Mouse (Mus musculus) lung, embryonic 15.5 days (tissue): ENCODE results near the gene Thra. TPM values are rescaled to one million over a fixed set of nuclear protein-coding genes. Genes with fewer than 3 reads are reported as not detected.
"Not testable (repeated sequence)": the region's sequence is repeated elsewhere in the genome, so short reads cannot be mapped to it uniquely, and the experiment has no call there.

Source experiments
- ATAC-seq: fragments of 200-750 bp; cut with Nextera tagmentation; 2 replicates; pipeline ENCODE4 v1.8.0; 2017; ENCODE audit warnings: moderate number of reproducible peaks, borderline replicate concordance; ENCODE audit not compliant: low FRiP score, low TSS enrichment; ENCODE audit errors: extremely low read depth
- H3K27ac ChIP-seq: fragments of 300-500 bp; sonication (generic); 2 replicates; pipeline ENCODE4 v1.5.1; 2015; ENCODE audit warnings: moderate library complexity, mild to moderate bottlenecking, inconsistent platforms
- H3K27me3 ChIP-seq: fragments of 300-500 bp; sonication (generic); 2 replicates; pipeline ENCODE4 v1.6.1; 2015; ENCODE audit warnings: inconsistent platforms
- H3K36me3 ChIP-seq: fragments of 300-500 bp; sonication (generic); 2 replicates; pipeline ENCODE4 v1.6.1; 2015; ENCODE audit warnings: inconsistent platforms
- H3K4me1 ChIP-seq: fragments of 300-500 bp; sonication (generic); 2 replicates; pipeline ENCODE4 v1.6.1; 2015; ENCODE audit warnings: inconsistent platforms
- H3K4me2 ChIP-seq: fragments of 300-500 bp; sonication (generic); 2 replicates; pipeline ENCODE4 v1.6.1; 2015; ENCODE audit warnings: inconsistent platforms, mild to moderate bottlenecking, moderate library complexity
- H3K4me3 ChIP-seq: fragments of 300-500 bp; sonication (generic); 2 replicates; pipeline ENCODE4 v1.5.1; 2015; ENCODE audit warnings: mild to moderate bottlenecking, inconsistent platforms
- H3K9ac ChIP-seq: fragments of 300-500 bp; sonication (generic); 2 replicates; pipeline ENCODE4 v1.6.1; 2015; ENCODE audit warnings: inconsistent platforms
- H3K9me3 ChIP-seq: fragments of 300-500 bp; sonication (generic); 2 replicates; pipeline ENCODE4 v1.6.1; 2016; ENCODE audit warnings: inconsistent platforms
- WGBS: fragments of 180-500 bp; shearing (Covaris S2); methylation state at CpG from one replicate; pipeline ENCODE4 v1.1.7; 2015; 5-methylcytosine and 5-hydroxymethylcytosine counted together
- polyA plus RNA-seq: library from polyadenylated mRNA; unstranded; fragments of >200 nt; fragmentation: Nextera tagmentation; extraction: Ambion mirVana; gene quantifications from 2 replicates; pipeline ENCODE4 v1.2.1, GENCODE M21; 2015

Thra gene
- polyA plus RNA-seq, 1 experiment from 2014 or later: 35.6 TPM

GRCm38 (mm10) chr11:98721458-98722226 lies 18.8 kb upstream of the Thra start:
- H3K4me1 ChIP-seq: peaks cover 51% of the 10 kb centered on the region
- peak overlapping the region; percentile 72 for H3K27ac ChIP-seq
- peaks cover 13% of the 10 kb centered on the region for H3K36me3 ChIP-seq
- no peaks in the 10 kb centered on the region for H3K27me3 ChIP-seq
- no peaks in the 10 kb centered on the region for H3K9me3 ChIP-seq
- peak; percentile 76 for ATAC-seq
- H3K9ac ChIP-seq: no peak overlapping the region
- H3K4me2 ChIP-seq: 0 out of 2 replicates have a peak overlapping the region, but pooled peaks have one; percentile 0
- no peak overlapping the region for H3K4me3 ChIP-seq
- WGBS: 28% methylated on average over 24 of the region's 24 CpGs

- H3K9me3 ChIP-seq: no peaks in the 10 kb centered on the region
- ATAC-seq: no peak
- H3K27ac ChIP-seq: peak overlapping the region; percentile 72; the same call in 1 of the 2 replicates
- WGBS: 56% methylated on average over 7 of the region's 7 CpGs
- H3K36me3 ChIP-seq: peaks cover 25% of the 10 kb centered on the region
- H3K4me3 ChIP-seq: no peak overlapping the region
- peaks cover 47% of the 10 kb centered on the region for H3K4me1 ChIP-seq
- H3K4me2 ChIP-seq: no peak overlapping the region
- H3K27me3 ChIP-seq: no peaks in the 10 kb centered on the region
- no peak overlapping the region for H3K9ac ChIP-seq
Measured at GRCm38 (mm10) chr11:98723098-98723497, 17.3 kb upstream of the Thra start.

- ATAC-seq: no peak
- H3K36me3 ChIP-seq: peaks cover 25% of the 10 kb centered on the region
- no peaks in the 10 kb centered on the region for H3K9me3 ChIP-seq
- H3K27ac ChIP-seq: no peak overlapping the region
- 93% methylated on average over 15 of the region's 15 CpGs for WGBS
- no peak overlapping the region for H3K4me3 ChIP-seq
- no peak overlapping the region for H3K9ac ChIP-seq
- H3K27me3 ChIP-seq: no peaks in the 10 kb centered on the region
- H3K4me2 ChIP-seq: no peak overlapping the region
- H3K4me1 ChIP-seq: peaks cover 35% of the 10 kb centered on the region
Measured at GRCm38 (mm10) chr11:98725926-98726506, 14.4 kb upstream of the Thra start.

- peaks cover 24% of the 10 kb centered on the region for H3K36me3 ChIP-seq
- peak within 1 kb of the TSS; percentile 59 for H3K9ac ChIP-seq
- no peaks in the 10 kb centered on the region for H3K27me3 ChIP-seq
- 0 out of 2 replicates have a peak, but pooled peaks cover 2% of the 10 kb centered on the region for H3K9me3 ChIP-seq
- H3K4me2 ChIP-seq: peak within 1 kb of the TSS; percentile 71
- WGBS: under 1% methylated on average over 16 of the region's 16 CpGs
- peak within 1 kb of the TSS; percentile 54 for H3K4me3 ChIP-seq
- H3K27ac ChIP-seq: peak within 1 kb of the TSS; percentile 30
- peaks cover 15% of the 10 kb centered on the region for H3K4me1 ChIP-seq
- ATAC-seq: peak; percentile 83; the same call in 1 of the 2 replicates
Measured at GRCm38 (mm10) chr11:98729119-98729588, 11.3 kb upstream of the Thra start, which contains the start of gene Med24. Gene Med24, minus strand, starts transcription at chr11:98729435.

GRCm38 (mm10) chr11:98730727-98731126 lies 9.7 kb upstream of the Thra start:
- Histone ChIP-seq H3K9me3 (0 out of 2 replicates have a peak, but pooled peaks cover 4% of the 10 kb centered on the region), H3K27me3 (no peaks in the 10 kb centered on the region), H3K9ac (no peak overlapping the region), H3K4me3 (no peak overlapping the region), H3K4me2 (no peak overlapping the region), H3K36me3 (peaks cover 19% of the 10 kb centered on the region), H3K27ac (peak overlapping the region; percentile 29; the same call in 1 of the 2 replicates), H3K4me1 (peaks cover 15% of the 10 kb centered on the region)
- no peak for ATAC-seq
- 47% methylated on average over 4 of the region's 4 CpGs for WGBS

GRCm38 (mm10) chr11:98731134-98731533 lies 9.3 kb upstream of the Thra start:
- 38% methylated on average over 5 of the region's 5 CpGs for WGBS
- Histone ChIP-seq H3K4me1 (peaks cover 15% of the 10 kb centered on the region), H3K4me3 (no peak overlapping the region), H3K9me3 (0 out of 2 replicates have a peak, but pooled peaks cover 4% of the 10 kb centered on the region), H3K36me3 (peaks cover 15% of the 10 kb centered on the region), H3K27me3 (no peaks in the 10 kb centered on the region), H3K27ac (peak overlapping the region; percentile 29; the same call in 1 of the 2 replicates), H3K4me2 (no peak overlapping the region), H3K9ac (no peak overlapping the region)
- ATAC-seq: peak; percentile 32; the same call in 1 of the 2 replicates

- no peak overlapping the region for H3K9ac ChIP-seq
- ATAC-seq: no peak
- no peak overlapping the region for H3K27ac ChIP-seq
- H3K4me1 ChIP-seq: 0 out of 2 replicates have a peak, but pooled peaks cover 10% of the 10 kb centered on the region
- 0 out of 2 replicates have a peak, but pooled peaks cover 4% of the 10 kb centered on the region for H3K9me3 ChIP-seq
- no peaks in the 10 kb centered on the region for H3K27me3 ChIP-seq
- WGBS: 73% methylated on average over 3 of the region's 3 CpGs
- no peak overlapping the region for H3K4me3 ChIP-seq
- H3K36me3 ChIP-seq: no peaks in the 10 kb centered on the region
- no peak overlapping the region for H3K4me2 ChIP-seq
Measured at GRCm38 (mm10) chr11:98734020-98734419, 6.4 kb upstream of the Thra start.

GRCm38 (mm10) chr11:98735111-98735510 lies 5.3 kb upstream of the Thra start:
- no peaks in the 10 kb centered on the region for H3K36me3 ChIP-seq
- H3K4me3 ChIP-seq: no peak overlapping the region
- H3K4me1 ChIP-seq: peaks cover 15% of the 10 kb centered on the region
- no peaks in the 10 kb centered on the region for H3K27me3 ChIP-seq
- 0 out of 2 replicates have a peak, but pooled peaks cover 4% of the 10 kb centered on the region for H3K9me3 ChIP-seq
- H3K9ac ChIP-seq: no peak overlapping the region
- ATAC-seq: no peak
- H3K27ac ChIP-seq: no peak overlapping the region
- H3K4me2 ChIP-seq: no peak overlapping the region
- 82% methylated on average over 4 of the region's 4 CpGs for WGBS

GRCm38 (mm10) chr11:98736176-98736575 lies 4.3 kb upstream of the Thra start:
- no peaks in the 10 kb centered on the region for H3K27me3 ChIP-seq
- H3K4me1 ChIP-seq: peaks cover 20% of the 10 kb centered on the region
- no peak overlapping the region for H3K4me3 ChIP-seq
- H3K27ac ChIP-seq: no peak overlapping the region
- no peak overlapping the region for H3K9ac ChIP-seq
- no peaks in the 10 kb centered on the region for H3K36me3 ChIP-seq
- no peak overlapping the region for H3K4me2 ChIP-seq
- ATAC-seq: no peak
- WGBS: 81% methylated on average over 1 of the region's 1 CpGs
- 0 out of 2 replicates have a peak, but pooled peaks cover 4% of the 10 kb centered on the region for H3K9me3 ChIP-seq

- not testable (repeated sequence) for H3K4me3 ChIP-seq, H3K4me2 ChIP-seq, H3K9ac ChIP-seq, H3K9me3 ChIP-seq, H3K27me3 ChIP-seq, H3K36me3 ChIP-seq, ATAC-seq, H3K27ac ChIP-seq
- 86% methylated on average over 2 of the region's 2 CpGs for WGBS
- H3K4me1 ChIP-seq: peaks cover 19% of the 10 kb centered on the region
Measured at GRCm38 (mm10) chr11:98737220-98737619, 3.2 kb upstream of the Thra start.

- Histone ChIP-seq H3K9me3 (0 out of 2 replicates have a peak, but pooled peaks cover 4% of the 10 kb centered on the region), H3K9ac (no peak overlapping the region), H3K4me1 (peaks cover 27% of the 10 kb centered on the region), H3K27me3 (no peaks in the 10 kb centered on the region), H3K4me2 (no peak overlapping the region), H3K36me3 (no peaks in the 10 kb centered on the region), H3K27ac (no peak overlapping the region), H3K4me3 (no peak overlapping the region)
- WGBS: 35% methylated on average over 4 of the region's 4 CpGs
- ATAC-seq: no peak
Measured at GRCm38 (mm10) chr11:98738428-98738911, 2.0 kb upstream of the Thra start.
